Mouse (Mus musculus): Measurements from ENCODE around the gene Oasl2. TPM values are rescaled to one million over a fixed set of nuclear protein-coding genes. Genes with fewer than 3 reads are reported as not detected.
A peak's percentile ranks its signal among the peaks of the same experiment; 100 is the strongest.
"Not testable (repeated sequence)": the region's sequence is repeated elsewhere in the genome, so short reads cannot be mapped to it uniquely, and the experiment has no call there.

The Oasl2 gene
- 8.3 and 9.3 TPM in 2 replicates for polyA plus RNA-seq (2015; fragmentation: Nextera tagmentation; extraction: Ambion mirVana)

DNA sequence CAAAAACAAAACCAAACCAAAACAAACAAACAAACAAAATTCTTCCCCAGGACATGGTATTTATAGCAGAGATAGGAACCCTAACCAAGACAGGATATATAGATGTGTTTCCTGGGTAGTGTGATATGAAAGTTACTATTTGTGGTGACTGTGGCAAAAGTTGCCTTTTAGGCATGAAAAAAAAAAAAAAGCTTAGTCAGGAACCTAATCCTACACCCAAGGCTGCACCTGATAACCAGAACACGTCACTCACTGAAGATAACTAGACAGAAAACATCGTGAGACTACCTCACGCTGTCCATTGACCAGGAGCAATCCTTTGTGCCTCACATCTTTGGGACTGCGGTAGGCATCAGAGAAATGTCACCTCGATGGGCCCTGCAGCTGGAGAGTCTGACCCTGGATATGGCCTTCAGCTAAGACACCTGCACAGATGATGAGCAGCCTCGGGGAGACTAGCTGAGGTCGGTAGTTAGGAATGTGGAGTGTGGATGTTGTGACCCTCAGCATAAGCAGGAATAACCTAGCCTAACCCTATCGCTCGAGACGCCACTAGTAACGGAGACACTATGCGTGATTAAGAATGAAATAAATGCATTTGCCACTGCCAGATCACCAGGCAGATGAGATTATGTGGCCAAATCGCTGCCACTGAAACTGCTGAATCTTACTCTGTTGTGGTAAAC, at the start of gene Oasl2:
Gene Oasl2 (plus strand): TSS at position 249 of the 686 bp plus-strand sequence.
- no peak for ATAC-seq (ENCODE audit: low read depth)

DNA sequence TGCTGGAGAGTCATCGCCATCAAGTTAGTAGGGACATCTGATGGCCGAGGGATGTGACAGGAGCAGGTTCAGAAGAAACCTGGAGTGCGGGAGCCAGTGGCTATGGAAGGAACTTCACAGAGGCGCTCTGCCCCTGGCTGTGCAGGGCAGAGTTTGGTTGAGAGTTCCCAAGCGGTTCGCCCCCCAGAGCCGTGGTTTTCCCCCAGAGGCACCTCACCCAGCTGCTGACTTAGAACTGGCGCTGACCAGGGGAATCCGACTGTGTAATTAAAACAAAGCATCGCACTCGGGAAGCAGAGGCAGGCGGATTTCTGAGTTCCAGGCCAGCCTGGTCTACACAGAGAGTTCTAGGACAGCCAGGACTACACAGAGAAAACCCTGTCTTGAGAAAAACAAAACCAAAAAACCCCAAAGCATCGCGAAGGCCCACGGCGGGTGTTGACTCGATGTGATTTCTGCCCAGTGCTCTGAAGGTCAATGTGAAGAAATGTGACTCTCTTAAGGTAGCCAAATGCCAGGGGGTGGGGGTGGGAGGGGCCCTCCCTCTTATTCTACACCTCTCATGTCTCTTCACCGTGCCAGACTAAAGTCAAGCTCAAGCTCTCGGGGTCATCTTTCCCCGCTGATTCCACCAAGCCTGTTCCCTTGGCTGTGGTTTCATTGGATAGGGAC, 45.0 kb upstream of the Oasl2 start:
- no peaks in the 10 kb centered on the region for H3K9me3 ChIP-seq (ENCODE audit: control insufficient read depth, low read length)
- H3K27me3 ChIP-seq (ENCODE audit: control insufficient read depth, insufficient read depth, low read depth, low read length) = no peaks in the 10 kb centered on the region
- no peaks in the 10 kb centered on the region for H3K4me1 ChIP-seq (replicated peaks; ENCODE audit: control insufficient read depth, insufficient read depth, low read length)
- no peak overlapping the region for H3K27ac ChIP-seq (ENCODE audit: low read length)
- no peak overlapping the region for H3K9ac ChIP-seq (ENCODE audit: low read length)
- 75% methylated on average over 20 of the region's 20 CpGs for WGBS
- H3K4me3 ChIP-seq (ENCODE audit: low read length) = no peak overlapping the region
- no peaks in the 10 kb centered on the region for H3K36me3 ChIP-seq (ENCODE audit: control insufficient read depth, insufficient read depth, low read length)
- no peak overlapping the region for H3K4me2 ChIP-seq (ENCODE audit: low read depth, low read length)
- no peak; the same call in 1 of the 2 replicates for ATAC-seq (ENCODE audit: low read depth)

More for the DNA sequence above, at the start of gene Oasl2:
- H3K4me1 ChIP-seq (replicated peaks; ENCODE audit: control insufficient read depth, insufficient read depth, low read length) = peaks cover 4% of the 10 kb centered on the region; the same call in 1 of the 2 replicates
- no peaks in the 10 kb centered on the region for H3K36me3 ChIP-seq (ENCODE audit: control insufficient read depth, insufficient read depth, low read length)
- no peak within 1 kb of the TSS for H3K27ac ChIP-seq (ENCODE audit: low read length)
- H3K9ac ChIP-seq (ENCODE audit: low read length) = peak within 1 kb of the TSS; percentile 45
- H3K4me3 ChIP-seq (ENCODE audit: low read length) = peak within 1 kb of the TSS; percentile 43
- WGBS = 55% methylated on average over 13 of the region's 13 CpGs
- peak within 1 kb of the TSS; percentile 53 for H3K4me2 ChIP-seq (ENCODE audit: low read depth, low read length)
- H3K27me3 ChIP-seq (ENCODE audit: control insufficient read depth, insufficient read depth, low read depth, low read length) = no peaks in the 10 kb centered on the region
- no peaks in the 10 kb centered on the region for H3K9me3 ChIP-seq (ENCODE audit: control insufficient read depth, low read length)

DNA sequence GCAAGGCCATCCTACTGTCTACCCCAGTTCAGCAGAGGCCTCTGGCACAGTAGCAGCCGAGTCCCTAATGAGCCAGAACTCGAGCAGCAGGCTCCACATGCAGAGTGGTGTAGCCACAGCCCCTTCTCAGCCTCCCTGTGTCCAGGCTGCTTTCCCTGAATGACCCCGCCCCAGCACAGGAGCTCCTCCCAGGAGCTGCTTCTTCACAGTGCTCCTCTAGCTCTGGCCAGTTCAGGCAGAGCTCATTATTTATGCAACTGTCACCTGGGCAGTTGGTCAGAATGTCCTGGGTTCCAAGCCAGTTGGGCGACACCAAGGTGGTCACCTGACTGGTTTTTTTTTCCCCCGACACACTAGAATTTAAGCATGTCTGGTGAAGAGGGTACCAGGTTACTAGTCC, 43.4 kb upstream of the Oasl2 start, which contains the start of gene 4930519G04Rik:
Gene 4930519G04Rik (plus strand): TSS at position 301 of the 400 bp plus-strand sequence.
- WGBS = 62% methylated on average over 3 of the region's 5 CpGs
- H3K4me2 ChIP-seq (ENCODE audit: low read depth, low read length); H3K9ac ChIP-seq (ENCODE audit: low read length); H3K4me1 ChIP-seq (replicated peaks; ENCODE audit: control insufficient read depth, insufficient read depth, low read length); H3K27me3 ChIP-seq (ENCODE audit: control insufficient read depth, insufficient read depth, low read depth, low read length); H3K27ac ChIP-seq (ENCODE audit: low read length); H3K9me3 ChIP-seq (ENCODE audit: control insufficient read depth, low read length); H3K36me3 ChIP-seq (ENCODE audit: control insufficient read depth, insufficient read depth, low read length); H3K4me3 ChIP-seq (ENCODE audit: low read length); ATAC-seq (ENCODE audit: low read depth): not testable (repeated sequence)

DNA sequence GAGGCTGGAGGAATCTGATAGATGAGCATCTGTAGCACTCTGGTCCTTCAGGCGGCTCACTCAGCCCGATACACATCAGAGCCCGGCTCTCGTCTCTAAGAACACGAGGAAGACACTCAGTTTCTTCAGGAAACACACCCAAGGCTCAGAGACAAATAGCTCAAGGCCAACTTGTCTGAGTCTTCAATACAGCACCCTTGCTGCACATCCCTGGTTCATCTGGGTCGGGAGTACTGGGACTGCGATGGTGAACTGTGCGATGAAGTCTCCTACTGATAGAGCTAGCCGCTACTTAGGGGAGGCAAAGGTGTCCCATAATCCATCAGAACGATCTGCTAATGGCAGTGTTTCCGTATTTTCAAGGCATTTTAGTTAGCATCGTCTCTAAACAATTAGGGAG, 38.2 kb upstream of the Oasl2 start, which contains the start of gene Gm9936:
Gene Gm9936 (minus strand): TSS at position 101 of the 400 bp plus-strand sequence.
- no peak for ATAC-seq (ENCODE audit: low read depth)
- Histone ChIP-seq H3K9ac (ENCODE audit: low read length) (no peak within 1 kb of the TSS), H3K4me1 (replicated peaks; ENCODE audit: control insufficient read depth, insufficient read depth, low read length) (no peaks in the 10 kb centered on the region), H3K27ac (ENCODE audit: low read length) (no peak within 1 kb of the TSS), H3K27me3 (ENCODE audit: control insufficient read depth, insufficient read depth, low read depth, low read length) (peaks cover 6% of the 10 kb centered on the region), H3K4me2 (ENCODE audit: low read depth, low read length) (peak within 1 kb of the TSS; percentile 56), H3K9me3 (ENCODE audit: control insufficient read depth, low read length) (no peaks in the 10 kb centered on the region), H3K4me3 (ENCODE audit: low read length) (peak within 1 kb of the TSS; percentile 21; the same call in 1 of the 2 replicates), H3K36me3 (ENCODE audit: control insufficient read depth, insufficient read depth, low read length) (no peaks in the 10 kb centered on the region)
- 63% methylated on average over 12 of the region's 12 CpGs for WGBS

DNA sequence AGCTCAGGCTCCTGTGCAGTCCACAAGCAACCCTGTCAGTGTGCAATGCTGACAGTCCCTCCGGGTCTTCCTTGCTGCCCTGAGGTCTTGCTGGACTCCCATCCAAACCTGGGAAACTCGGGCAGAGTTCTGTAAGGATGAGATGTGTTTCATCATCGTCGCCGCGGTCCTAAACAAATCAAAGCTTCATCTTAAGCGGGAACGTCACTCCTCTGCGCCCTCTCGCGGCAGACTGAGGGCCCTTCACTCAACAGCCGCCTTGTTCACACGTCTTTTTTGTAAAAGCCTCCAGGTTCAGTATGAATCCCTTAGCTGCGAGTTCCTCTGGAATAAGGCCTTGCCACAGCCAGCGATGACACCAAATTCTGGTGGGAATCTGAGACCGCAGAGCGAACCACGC, 37.5 kb upstream of the Oasl2 start:
- Histone ChIP-seq H3K36me3 (ENCODE audit: control insufficient read depth, insufficient read depth, low read length) (no peaks in the 10 kb centered on the region), H3K27ac (ENCODE audit: low read length) (no peak overlapping the region), H3K4me2 (ENCODE audit: low read depth, low read length) (peak overlapping the region; percentile 56), H3K9me3 (ENCODE audit: control insufficient read depth, low read length) (no peaks in the 10 kb centered on the region), H3K27me3 (ENCODE audit: control insufficient read depth, insufficient read depth, low read depth, low read length) (peaks cover 6% of the 10 kb centered on the region), H3K4me3 (ENCODE audit: low read length) (peak overlapping the region; percentile 21; the same call in 1 of the 2 replicates), H3K4me1 (replicated peaks; ENCODE audit: control insufficient read depth, insufficient read depth, low read length) (no peaks in the 10 kb centered on the region), H3K9ac (ENCODE audit: low read length) (no peak overlapping the region)
- peak; percentile 60; the same call in 1 of the 2 replicates for ATAC-seq (ENCODE audit: low read depth)
- WGBS = 4% methylated on average over 18 of the region's 18 CpGs

DNA sequence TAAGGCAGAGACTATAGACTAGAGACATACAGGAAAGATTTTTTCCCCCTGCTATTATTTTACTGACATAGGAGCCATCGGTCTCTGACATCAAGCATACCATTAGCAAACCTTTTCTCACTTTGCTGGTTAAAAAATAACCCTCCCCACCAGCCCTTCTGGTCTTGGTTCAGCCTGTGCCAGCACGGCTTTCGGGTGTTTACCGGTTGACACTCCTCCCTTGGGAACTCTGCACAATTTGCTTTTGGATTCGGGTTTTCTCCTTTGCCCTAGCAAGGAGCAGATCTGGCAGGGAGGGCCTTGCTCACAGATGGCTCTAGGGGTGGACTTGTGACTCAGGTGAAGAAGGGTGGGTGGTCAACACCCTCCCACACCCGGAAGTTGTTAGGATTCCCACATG, 35.0 kb upstream of the Oasl2 start:
- H3K9ac ChIP-seq (ENCODE audit: low read length) = no peak overlapping the region
- ATAC-seq (ENCODE audit: low read depth) = no peak
- WGBS = 57% methylated on average over 6 of the region's 6 CpGs
- no peaks in the 10 kb centered on the region for H3K9me3 ChIP-seq (ENCODE audit: control insufficient read depth, low read length)
- H3K27me3 ChIP-seq (ENCODE audit: control insufficient read depth, insufficient read depth, low read depth, low read length) = peaks cover 6% of the 10 kb centered on the region
- no peak overlapping the region for H3K4me3 ChIP-seq (ENCODE audit: low read length)
- H3K36me3 ChIP-seq (ENCODE audit: control insufficient read depth, insufficient read depth, low read length) = no peaks in the 10 kb centered on the region
- H3K4me2 ChIP-seq (ENCODE audit: low read depth, low read length) = no peak overlapping the region
- H3K27ac ChIP-seq (ENCODE audit: low read length) = no peak overlapping the region
- H3K4me1 ChIP-seq (replicated peaks; ENCODE audit: control insufficient read depth, insufficient read depth, low read length) = no peaks in the 10 kb centered on the region

DNA sequence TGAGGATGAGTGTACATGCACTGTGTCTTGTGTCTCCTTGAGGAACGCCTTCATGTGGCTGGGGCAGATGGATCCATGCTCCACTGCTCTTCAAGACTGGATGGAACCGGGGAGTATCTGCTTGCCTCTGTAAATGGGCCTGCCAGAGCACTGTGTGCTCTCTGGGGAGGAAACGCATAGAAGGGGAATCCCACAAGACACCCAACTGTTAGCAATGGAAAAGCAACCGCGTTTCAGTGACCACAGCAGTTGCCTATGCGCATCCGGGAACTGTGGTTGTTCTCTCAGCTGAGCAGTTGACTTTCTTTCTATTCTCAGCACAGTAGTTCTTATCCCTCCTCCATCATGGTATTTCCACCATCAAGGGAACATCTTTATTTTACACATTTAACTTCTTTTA, 31.9 kb upstream of the Oasl2 start:
- Histone ChIP-seq H3K27me3 (ENCODE audit: control insufficient read depth, insufficient read depth, low read depth, low read length) (no peaks in the 10 kb centered on the region; the same call in 1 of the 2 replicates), H3K9ac (ENCODE audit: low read length) (no peak overlapping the region), H3K27ac (ENCODE audit: low read length) (no peak overlapping the region), H3K36me3 (ENCODE audit: control insufficient read depth, insufficient read depth, low read length) (no peaks in the 10 kb centered on the region), H3K4me1 (replicated peaks; ENCODE audit: control insufficient read depth, insufficient read depth, low read length) (no peaks in the 10 kb centered on the region), H3K4me2 (ENCODE audit: low read depth, low read length) (no peak overlapping the region), H3K4me3 (ENCODE audit: low read length) (no peak overlapping the region), H3K9me3 (ENCODE audit: control insufficient read depth, low read length) (peaks cover 11% of the 10 kb centered on the region)
- no peak for ATAC-seq (ENCODE audit: low read depth)
- 82% methylated on average over 7 of the region's 7 CpGs for WGBS

DNA sequence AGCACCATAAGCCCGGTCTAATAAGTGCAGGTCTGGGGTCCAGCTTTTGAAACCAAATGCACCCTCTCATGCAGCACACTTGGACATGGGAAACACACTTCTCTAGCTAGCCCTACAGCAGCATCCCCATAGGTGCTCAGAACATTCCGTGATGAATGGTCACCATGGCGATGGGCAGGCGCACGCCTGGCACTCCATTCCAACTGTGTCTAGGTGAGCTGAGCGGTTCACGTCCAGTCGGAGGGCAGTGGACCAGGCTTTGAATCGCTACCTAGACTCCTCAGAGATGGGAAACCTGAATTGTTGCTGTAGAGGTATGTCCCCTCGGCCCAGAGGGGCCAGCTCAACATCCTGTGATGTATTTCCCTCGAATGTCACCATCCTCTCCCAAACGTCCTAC, 31.5 kb upstream of the Oasl2 start:
- peaks cover 11% of the 10 kb centered on the region for H3K9me3 ChIP-seq (ENCODE audit: control insufficient read depth, low read length)
- H3K4me1 ChIP-seq (replicated peaks; ENCODE audit: control insufficient read depth, insufficient read depth, low read length) = no peaks in the 10 kb centered on the region
- H3K4me3 ChIP-seq (ENCODE audit: low read length) = no peak overlapping the region
- no peak overlapping the region for H3K9ac ChIP-seq (ENCODE audit: low read length)
- H3K4me2 ChIP-seq (ENCODE audit: low read depth, low read length) = no peak overlapping the region
- no peak overlapping the region for H3K27ac ChIP-seq (ENCODE audit: low read length)
- no peaks in the 10 kb centered on the region; the same call in 1 of the 2 replicates for H3K27me3 ChIP-seq (ENCODE audit: control insufficient read depth, insufficient read depth, low read depth, low read length)
- no peak for ATAC-seq (ENCODE audit: low read depth)
- H3K36me3 ChIP-seq (ENCODE audit: control insufficient read depth, insufficient read depth, low read length) = no peaks in the 10 kb centered on the region
- 80% methylated on average over 12 of the region's 12 CpGs for WGBS

DNA sequence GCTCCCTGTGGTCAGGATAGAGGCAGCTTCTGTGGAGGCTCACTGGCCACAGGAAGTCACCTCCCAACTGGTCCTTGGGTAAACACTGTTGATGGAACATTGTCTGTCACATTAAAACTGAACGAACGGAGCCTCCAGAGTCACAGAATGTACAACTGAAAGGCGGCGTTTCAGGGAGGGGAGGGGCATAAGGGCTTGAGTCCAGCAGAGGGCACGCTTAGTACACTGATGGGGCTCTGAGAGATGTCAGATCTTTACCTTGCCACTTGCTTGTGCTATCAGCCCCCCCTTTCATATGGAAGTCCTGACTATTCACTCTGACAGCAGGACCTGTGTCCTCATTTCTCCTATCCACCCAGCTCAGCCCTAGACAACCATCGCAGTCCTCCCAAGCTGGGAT, 20.9 kb upstream of the Oasl2 start:
- 30% methylated on average over 6 of the region's 6 CpGs for WGBS
- H3K4me3 ChIP-seq (ENCODE audit: low read length) = no peak overlapping the region
- H3K4me1 ChIP-seq (replicated peaks; ENCODE audit: control insufficient read depth, insufficient read depth, low read length) = no peaks in the 10 kb centered on the region
- H3K9me3 ChIP-seq (ENCODE audit: control insufficient read depth, low read length) = no peaks in the 10 kb centered on the region
- no peak overlapping the region for H3K27ac ChIP-seq (ENCODE audit: low read length)
- no peak overlapping the region for H3K9ac ChIP-seq (ENCODE audit: low read length)
- H3K27me3 ChIP-seq (ENCODE audit: control insufficient read depth, insufficient read depth, low read depth, low read length) = no peaks in the 10 kb centered on the region
- H3K36me3 ChIP-seq (ENCODE audit: control insufficient read depth, insufficient read depth, low read length) = no peaks in the 10 kb centered on the region
- ATAC-seq (ENCODE audit: low read depth) = 0 out of 2 replicates have a peak, but pooled peaks have one; percentile 31
- H3K4me2 ChIP-seq (ENCODE audit: low read depth, low read length) = 0 out of 2 replicates have a peak overlapping the region, but pooled peaks have one; percentile 1
